Mouse (Mus musculus) frontal cortex, postnatal 14 days (tissue): ENCODE measurements around the gene Limk1.

Experiments
- DNase-seq, 2 experiments: peaks; one replicate each; pipeline ENCODE4 v3.0.0; 2022; ENCODE audit warnings: low spot score in 2 of 2

Limk1 gene

DNA sequence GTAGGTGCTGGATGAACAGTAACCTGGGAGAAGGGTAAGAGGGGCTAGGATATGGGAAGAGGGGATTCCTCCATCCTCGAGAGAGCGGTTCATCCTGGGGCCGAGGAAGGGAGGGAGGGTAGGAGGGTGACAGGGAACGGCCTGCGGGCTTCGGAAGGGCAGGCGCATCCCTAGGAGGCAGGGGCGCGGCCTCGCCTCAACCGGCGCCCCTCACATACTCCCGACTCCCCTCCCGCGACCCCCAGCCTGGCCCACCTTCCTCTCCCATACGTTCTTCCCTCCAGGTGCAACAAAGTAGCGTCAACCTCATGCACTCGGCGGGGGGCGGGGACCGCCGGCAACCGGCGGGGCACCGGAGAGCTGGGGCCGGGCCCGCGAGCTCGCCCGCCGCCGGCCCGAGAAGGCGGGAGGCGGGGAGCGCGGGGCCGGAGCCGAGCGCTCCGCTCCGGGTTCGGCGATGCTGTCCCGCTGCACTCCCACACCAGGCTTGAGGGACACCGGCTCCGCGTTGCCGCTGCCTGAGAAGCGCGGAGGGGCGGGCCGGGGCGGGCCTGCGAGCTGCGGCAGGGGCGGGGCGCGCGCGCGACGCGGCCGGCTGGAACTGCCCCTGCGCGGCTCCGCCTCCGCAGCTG lies at the start of gene Limk1:
TSS of gene Limk1 (minus strand) at position 513 of the 632 bp plus-strand sequence.
- peak in 1 of 2 experiments; percentile 31 for DNase-seq

DNA sequence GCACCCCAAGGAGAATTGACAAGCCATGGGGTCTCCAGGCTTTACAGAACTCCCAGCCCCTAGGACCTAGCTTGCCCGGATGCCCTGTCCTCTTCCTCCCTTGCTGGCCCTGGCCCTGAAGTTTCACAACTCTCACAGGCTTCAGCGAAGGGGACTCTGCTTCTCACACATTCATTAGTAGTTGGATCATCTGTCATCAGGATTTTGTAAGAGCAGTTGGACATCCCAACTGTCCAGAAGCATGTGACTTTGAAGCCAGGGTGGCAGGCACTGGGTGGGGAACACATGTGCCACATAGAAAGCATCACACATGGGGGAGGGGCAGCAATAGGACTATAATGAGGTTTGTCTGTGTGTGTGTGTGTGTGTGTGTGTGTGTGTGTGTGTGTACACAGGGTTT lies 46.5 kb upstream of the Limk1 start:
- no peak for DNase-seq

DNA sequence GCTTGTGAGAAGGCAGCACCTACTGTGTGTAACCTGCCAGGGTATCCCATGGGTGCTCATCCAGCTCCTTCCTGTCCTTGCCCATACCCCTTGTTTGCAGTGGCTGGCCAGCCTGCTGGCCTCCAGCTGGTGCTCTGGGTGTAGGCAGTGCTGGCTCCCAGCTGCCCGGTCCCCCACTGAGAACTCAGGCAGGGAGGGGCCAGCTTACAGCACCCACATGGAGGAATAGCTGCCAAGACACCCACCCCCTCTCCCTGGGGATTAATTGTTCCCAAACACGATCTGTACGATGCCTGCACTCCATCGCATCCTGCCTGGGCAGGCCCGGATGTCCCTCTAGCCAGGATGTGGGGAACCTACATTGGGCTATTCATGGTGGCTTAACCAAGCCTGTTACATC lies 45.7 kb upstream of the Limk1 start:
- DNase-seq, result no peak

DNA sequence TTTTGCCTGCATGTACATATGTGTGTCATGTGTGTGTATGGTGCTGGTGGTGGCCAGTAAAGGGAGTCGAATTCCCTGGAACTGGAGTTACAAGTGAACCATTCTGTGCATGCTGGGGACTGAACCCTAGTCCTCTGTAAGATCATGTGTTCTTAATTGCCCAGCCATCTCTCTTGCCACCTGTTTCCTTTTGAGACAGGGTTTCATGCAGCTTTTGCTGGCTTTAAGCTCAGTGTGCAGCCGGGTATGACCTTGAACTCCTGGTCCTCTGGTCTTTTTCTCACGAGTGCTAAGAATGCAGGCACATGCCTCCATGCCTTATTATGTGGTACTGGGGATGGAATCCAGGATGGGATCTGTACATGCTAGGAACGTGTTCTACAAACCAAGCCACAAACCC lies 44.8 kb upstream of the Limk1 start:
- no peak for DNase-seq

DNA sequence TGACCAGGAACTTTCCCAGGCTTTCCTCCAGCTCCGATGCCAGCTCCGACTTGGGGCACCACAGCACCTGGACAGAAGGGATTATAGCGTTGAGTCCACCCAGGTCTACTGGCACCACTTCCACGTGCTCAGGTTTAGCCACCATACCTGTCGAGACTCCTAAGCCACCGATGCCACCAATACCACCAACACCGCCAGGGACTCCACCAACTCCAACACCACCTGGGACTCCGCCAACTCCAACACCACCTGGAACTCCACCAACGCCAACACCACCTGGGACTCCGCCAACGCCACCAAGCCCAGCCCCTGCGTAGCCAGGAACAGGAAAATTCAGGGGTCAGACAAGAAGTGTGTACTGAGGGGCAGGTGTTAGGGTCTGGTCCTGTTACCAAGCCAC lies 40.7 kb upstream of the Limk1 start:
- no peak for DNase-seq

DNA sequence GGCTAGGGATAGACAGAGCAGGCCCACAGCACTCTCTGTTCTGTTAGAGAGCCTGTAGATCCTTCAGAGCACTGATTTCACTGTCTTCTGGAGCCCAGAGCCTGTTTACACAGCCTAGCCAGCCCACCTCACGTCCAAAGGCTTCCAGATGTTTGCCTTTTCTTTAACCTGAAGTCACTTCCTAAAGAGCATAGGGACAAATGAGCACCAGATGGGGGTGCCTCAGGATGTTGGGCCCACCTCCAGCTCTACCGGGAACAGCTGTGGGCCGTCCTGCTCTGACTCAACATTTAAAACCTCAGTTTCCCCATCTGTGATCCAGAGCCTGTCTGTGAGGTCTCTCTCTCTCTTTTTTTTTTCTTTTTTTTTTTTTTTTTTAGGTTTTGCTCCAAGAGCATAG lies 40.1 kb upstream of the Limk1 start:
- DNase-seq, result no peak

GRCm38 (mm10) chr5:134727001-134727639 lies 38.7 kb upstream of the Limk1 start:
- no peak for DNase-seq

DNA sequence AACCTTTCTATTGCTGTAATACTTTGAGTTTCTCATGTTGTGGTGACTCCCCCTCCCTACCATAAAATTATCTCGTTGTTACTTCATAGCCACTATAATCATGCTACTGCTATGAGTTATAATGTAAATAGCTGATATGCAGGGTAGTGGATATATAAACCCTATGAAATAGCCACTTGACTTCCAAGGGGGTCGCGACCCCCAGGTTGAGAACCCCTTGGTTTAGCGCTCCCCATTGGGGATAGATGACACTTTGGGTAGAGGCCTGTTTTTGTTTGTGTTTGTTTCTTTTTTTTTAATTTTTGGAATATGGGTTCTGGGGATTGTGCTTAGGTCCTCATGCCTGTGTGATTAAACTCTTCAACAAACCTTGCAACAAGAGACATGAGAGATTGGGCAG lies 36.9 kb upstream of the Limk1 start:
- no peak for DNase-seq

- no peak for DNase-seq
Measured at GRCm38 (mm10) chr5:134720058-134720457, 31.7 kb upstream of the Limk1 start.

GRCm38 (mm10) chr5:134711076-134711475 lies 22.7 kb upstream of the Limk1 start:
- DNase-seq, result no peak

DNA sequence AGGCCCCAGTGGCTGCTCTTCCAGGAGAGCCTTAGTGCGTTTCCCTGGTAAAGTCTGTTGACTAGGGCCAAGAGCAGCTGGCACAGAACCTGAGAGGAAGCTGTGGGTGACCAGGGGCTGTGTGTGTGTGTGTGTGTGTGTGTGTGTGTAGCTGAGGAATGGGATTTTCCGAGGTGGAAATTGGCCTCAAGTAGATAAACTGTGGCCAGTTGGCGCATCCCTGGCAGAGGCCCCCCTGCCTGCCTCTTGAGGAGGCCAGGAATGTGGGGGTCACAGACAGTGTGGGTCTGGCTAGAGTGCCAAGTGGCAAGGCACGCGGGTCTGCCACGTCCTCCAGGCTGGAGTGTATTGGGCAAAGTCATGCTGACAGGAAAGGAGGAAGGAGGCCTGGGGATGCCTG lies 20.9 kb upstream of the Limk1 start:
- no peak for DNase-seq

- DNase-seq, result peak; percentile 37 to 69
Measured at GRCm38 (mm10) chr5:134704157-134704556, 15.8 kb upstream of the Limk1 start.

DNA sequence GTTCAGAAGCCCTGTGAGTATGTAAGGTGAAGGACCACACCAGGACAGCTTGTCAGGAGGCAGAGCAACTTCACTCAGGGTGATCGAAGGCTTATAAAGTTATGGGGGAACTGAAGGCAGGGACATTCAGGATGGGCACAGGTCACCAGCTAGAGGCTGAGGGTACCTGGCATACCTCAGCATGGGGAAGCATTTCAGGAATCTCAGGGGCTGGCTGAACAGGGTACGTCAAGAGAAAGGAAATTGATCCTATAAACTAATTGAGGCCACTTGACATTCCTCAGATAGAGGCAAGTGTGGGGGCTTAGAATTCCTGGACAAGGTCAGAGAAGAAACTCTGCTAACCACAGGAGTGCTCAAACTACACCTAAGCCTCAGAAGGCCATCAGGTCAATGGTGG lies 7.1 kb upstream of the Limk1 start:
- no peak for DNase-seq

DNA sequence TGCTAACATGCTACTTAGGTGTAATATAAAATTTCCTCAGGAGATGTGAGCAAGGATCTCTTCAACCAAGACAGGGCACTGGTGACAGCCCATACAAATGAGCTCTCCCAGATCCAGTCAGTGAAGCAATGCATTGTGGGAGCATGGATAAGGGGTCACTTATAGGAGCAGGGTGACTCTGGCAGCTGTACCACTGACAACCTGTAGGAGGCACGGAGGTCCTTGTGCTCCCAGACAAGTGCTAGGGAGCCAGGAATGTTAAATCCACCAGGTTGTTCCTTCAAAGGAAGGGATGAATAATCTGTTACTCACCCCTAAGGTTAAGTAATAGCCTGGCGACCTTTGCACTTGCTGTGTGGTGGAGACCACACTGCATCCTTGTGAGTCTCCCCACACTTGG lies 6.7 kb upstream of the Limk1 start:
- DNase-seq, result no peak

GRCm38 (mm10) chr5:134692704-134693103 lies 4.3 kb upstream of the Limk1 start:
- DNase-seq, result no peak

DNA sequence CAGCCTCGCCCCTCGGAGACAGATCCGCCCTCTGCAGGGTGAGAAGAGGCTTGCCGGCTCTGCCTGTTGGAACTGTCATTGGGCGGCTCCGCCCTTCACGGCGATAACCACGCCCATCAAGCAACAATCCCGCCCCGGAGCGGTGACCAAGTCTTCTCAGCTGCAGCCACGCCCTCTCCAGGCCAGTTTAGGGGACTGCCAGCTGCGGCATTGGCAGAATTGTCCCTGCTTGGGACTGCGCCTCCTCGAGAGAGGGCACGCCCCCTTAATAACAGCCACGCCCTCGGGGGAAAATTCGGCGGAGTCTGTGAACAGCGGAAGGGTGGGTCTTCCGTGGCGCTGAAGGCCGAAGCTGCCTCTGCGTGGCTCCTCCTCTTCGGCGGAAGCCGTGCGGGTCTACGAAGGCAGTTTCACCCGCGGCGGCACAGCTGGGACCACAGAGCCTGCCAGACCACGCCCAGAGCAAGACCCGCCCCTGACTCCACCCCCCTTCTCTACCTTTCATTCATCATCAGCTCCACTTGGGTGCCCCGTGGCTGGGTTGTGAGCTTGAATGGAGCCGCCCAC lies 403 bp upstream of the Limk1 start:
- peak; percentile 98 to 99 for DNase-seq

DNA sequence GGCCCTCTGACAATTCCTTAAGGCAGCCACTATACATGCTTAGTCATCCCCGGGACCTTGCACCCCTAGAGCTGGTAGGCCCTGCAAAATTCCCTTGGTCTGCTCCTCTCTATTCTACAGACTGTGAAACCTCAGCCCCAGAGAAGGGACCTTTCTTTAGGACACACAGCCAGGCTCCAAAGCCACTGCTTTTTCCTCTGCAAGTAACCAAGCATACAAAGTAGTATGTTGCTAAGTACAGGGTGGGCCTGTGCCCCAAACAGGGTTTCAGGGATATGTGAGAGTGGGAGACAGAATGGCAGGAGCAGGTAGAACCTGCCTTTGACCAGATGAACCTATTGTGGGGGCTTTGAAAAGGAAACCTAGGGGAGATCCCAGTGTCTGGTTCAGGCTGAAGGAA lies 1.2 kb downstream of the Limk1 start:
- no peak for DNase-seq

GRCm38 (mm10) chr5:134686541-134686940 lies 1.9 kb downstream of the Limk1 start:
- no peak for DNase-seq

GRCm38 (mm10) chr5:134684398-134684797 lies 4.0 kb downstream of the Limk1 start:
- DNase-seq, result no peak

DNA sequence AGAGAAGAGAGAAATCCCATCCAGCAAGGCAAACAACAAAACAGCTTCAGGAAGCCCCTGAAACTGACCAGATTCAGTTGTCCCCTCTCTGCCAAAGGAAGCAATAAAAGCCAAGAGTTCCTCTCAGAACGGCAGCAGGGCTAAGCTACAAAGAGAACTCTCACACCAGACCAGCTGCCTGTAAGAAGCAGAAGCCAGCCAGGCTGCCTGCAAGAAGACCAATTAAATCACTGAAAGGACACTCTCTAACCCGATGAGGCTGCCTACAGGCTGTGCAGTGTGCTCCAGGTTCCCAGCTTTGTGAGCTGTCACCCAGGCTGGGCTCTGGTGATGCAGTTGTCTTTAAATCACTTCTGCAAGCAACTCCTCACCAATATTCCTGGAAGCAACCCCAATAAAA lies 4.6 kb downstream of the Limk1 start:
- DNase-seq, result no peak

DNA sequence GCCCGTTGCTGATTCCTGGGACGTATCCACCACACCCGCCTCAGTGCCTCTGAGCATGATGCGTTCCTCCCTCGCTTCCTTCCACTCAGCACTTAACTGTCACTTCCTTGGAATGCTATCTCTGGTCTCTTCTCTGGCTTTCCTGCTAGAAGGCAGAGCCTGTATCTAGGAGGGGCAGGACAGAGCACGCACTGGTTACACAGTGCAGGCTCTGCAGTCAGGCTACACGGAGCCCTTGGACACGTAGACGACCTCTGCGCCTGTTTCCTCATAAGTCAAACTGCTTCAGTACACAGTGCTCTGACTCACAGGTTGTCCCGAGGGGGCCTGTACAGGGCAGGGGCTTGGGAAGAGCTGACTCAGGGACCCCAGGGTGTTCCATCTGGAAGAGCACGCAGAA lies 8.2 kb downstream of the Limk1 start:
- no peak for DNase-seq

GRCm38 (mm10) chr5:134678827-134679546 lies 9.4 kb downstream of the Limk1 start:
- DNase-seq, result no peak

DNA sequence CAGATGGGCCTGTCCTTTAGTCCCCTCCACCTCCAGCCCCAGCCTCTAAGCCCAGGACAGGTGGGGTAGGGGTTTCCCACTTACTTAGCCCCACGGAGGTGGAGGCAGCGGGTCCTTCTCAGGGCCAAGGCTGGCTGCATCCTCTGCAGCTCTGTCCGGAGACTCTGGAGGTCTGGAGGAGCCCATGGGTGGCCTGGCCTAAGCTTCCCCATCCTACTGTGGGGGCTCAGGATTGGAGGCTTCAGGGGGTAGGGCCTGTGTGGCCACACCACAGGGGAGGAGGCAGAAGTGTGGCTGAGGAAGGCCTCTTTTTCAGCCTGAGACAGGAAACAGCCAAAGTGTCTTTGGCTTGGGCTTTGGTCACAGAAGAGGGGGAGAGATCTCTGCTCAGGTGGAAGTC lies 10.4 kb downstream of the Limk1 start:
- no peak for DNase-seq
